Mouse (Mus musculus): ENCODE data around the gene Rgs16.

Rgs16 gene

DNA sequence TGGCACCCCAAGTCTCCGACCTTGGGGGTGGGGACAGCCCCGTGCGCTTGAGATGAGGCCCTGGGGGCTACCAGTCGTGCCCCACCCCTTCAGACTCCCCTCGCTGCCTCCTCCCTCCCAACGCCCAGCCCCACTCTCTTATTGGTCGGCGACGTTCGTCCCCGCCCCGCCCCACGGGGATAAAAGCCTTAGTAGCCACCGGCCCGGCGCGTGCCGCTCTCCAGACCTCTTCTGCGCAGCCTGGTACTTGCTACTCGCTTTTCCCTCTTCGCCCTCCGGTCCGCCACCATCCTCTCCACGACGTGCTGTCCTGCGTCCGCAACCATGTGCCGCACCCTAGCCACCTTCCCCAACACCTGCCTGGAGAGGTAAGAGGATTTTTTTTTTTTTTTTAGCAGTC lies at the start of gene Rgs16:
TSS of gene Rgs16 (plus strand) at position 205 of the 400 bp plus-strand sequence.
- DNase-seq: peak; percentile 78

DNA sequence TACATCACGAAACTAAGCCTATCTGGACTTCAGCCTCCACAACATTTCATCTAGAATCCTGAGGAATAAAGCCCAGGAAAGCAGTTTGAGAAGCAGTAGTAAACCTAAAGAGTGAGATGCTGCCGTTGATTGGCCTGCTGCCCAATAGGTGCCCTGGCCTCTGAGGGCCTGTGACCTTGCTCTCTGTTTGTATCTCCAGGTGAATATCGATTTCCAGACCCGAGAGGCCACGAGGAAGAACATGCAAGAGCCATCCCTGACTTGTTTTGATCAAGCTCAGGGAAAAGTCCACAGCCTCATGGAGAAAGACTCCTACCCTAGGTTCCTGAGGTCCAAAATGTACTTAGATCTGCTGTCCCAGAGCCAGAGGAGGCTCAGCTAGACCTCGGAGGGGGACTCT lies 47.6 kb upstream of the Rgs16 start:
- DNase-seq: no peak

DNA sequence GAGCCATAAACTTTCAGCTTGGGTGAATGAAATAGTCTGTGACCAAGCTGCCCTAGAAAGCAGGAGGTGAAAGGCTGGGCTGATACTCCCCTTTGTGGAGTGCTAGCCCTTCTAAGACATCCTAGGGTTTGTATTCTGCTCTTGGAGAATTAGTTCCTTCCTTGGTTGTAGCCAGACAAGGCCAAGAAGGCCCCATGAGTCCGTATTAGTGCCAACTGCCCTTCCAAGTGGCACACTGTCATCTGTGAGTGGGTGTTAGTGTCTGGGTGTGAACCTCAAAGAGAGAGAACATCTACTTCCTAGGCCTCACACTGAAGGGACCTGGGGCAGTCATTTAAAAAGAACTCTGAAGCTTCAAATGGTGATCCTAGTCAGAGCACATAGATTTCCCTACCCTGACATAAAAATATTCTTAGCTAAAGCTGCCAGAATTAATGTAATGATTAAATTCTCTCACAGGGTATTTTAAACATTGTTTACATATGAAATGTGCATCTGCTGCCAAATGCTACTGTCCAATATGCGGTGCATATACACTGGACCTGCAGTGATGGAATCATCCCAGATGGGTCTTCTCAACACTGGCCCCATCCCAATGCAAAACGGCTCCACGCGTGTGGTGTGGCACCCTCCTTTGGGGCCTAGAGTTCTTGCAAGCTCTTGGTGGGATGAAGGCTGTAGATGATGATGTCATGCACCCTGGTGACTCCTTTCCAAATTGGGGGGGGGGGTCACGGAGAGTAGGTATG lies 45.6 kb upstream of the Rgs16 start:
- DNase-seq: no peak

DNA sequence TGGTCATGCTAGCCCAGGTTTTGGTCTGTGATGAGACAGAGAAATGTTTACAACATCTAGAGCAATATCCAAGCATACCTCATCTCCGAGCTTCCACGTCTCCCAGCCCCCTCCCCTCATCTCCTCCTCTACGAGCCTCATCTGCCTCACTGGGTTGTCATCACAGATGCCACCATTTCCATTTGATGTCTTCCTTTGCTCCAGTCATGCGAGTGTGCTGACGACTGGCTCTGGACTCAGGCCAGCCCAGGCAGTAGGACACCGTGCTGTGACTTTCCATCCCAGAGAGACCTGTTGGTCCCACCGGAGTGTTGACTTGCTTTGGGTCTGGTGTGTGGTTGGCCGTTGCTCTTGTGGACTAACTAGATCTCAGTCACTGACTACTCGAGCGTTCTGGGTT lies 44.8 kb upstream of the Rgs16 start:
- DNase-seq: no peak

DNA sequence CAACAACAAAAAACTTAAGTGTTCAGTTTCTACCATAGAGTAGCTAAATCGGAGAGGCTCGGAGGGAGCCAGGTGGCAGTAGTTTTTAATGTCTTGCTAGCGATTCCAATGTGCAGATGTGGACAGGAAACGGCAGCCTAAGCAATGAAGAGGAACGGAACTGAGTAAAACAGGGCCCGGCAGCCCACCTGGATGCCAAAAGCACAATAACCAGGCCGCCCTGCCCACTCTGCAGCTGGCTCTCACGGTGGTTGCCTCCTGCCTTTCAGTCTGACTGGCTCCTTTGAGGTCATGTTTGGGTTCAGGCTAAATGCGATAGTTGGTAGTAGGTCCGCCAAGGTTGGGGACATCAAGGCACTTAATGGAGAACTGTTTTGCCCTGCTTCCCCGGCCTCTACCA lies 44.1 kb upstream of the Rgs16 start:
- no peak for DNase-seq

DNA sequence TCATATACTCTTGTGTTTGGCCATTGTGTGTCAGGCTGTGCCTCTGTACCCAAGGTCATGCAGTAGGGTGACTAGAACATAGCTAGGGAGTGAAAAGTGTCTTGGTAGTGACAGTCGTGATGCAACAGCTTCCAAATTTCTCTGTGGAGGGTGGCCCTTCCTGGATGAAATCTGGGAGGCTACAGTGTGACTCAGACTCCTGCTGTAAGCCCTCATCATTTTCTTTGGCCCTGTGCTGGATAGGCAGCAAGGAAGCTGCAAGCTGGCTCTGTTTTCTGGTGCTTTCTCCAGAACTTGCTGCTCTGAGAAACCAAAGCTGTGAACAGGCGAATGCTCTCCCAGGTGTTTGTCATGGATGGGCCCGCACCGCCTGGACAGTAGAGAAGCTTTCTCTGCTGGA lies 43.6 kb upstream of the Rgs16 start:
- no peak for DNase-seq

DNA sequence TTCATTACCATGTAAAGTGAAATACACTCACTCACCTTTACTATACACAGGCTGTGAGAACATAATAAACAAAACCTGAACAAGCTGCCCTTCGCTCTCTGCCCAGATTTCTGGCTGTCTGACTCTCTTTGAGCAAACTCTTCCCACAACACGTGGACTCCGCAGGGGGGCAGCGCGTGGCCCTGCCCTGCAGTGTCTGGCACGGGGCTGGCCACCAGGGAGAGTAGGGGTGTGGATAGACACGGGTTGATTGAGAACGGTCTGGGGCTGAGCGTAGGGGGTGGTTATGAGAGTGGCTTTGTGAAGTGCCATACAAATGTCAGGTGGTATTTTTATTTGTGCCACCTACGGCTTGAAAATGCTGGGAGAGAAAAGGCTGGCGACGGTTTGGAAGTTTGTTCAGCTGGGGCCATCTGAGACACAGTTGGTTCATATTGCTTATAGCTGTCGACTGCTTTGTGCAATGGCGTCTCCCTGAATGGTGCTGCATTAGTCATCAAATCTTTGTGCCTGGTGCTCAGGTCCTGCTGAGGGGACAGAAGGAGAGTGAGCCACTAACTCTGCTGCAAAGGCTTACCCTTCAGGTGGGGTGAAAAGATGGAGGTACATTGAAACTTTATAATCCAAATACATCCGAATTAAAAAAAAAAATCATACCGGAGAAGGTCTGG lies 42.4 kb upstream of the Rgs16 start:
- no peak for DNase-seq

DNA sequence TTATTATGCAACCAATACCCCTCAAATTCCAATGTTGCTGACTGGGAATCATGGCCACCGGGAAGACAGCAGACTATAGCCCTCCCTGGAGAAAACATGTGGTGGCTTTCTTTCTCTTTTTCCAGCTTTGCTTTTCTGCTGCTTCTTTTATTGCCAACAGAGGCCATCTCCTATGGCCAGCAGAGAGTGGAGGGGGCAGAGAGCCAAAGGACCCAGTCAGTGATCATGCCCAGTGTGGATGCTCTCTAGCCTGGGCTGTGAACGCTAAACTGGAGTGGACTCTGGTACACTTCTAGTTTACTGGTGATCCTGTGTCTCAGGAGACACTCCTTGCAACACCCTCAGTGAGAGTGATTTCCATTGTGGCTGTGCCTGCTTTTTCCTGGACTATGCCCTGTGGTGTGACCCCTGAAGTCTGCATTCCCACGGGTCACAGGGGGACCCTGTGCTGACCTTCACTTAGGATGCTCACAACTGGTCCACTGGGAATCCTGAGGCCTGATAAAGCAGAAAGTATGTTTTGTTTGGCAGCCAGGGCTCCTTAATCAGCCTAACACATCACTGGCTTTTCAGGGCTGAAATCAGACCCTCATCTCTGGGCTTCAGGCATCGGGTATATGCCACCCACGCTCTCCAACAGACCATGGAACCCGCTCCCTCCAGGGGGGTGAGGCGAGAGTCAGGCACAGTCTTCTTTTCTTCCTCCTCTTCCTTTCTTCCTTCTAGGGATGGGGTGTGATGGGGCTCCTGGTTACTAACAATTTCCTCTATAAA lies 41.7 kb upstream of the Rgs16 start:
- no peak for DNase-seq

DNA sequence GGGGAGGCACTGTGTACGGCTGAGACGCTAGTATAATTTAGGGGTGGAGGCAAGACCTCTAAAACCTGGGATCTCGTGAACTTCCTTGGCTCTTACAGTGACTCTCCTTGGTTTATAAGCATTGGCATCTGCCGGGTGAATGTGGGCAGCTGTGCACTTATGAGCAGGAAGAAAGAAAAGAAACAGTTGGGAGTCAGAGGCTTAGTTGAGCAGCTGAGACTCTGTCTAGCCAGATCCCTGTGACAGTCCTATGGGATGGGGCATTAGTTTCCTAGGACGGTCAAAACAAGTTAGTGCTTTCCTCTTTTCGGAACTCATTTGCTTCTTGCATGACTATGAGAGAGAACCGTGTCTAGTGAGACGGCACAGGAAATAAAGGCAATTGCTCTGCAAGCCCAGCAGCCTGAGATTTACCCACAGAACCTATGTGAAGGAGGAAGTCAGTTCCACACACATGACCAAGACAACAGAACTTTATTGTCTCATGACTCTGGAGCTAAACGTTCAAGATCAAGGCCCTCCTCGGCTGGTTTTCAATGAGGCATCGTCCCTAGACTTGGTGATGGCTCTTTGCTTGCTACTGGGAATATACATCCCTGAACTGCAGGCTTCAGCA lies 39.6 kb upstream of the Rgs16 start:
- no peak for DNase-seq

DNA sequence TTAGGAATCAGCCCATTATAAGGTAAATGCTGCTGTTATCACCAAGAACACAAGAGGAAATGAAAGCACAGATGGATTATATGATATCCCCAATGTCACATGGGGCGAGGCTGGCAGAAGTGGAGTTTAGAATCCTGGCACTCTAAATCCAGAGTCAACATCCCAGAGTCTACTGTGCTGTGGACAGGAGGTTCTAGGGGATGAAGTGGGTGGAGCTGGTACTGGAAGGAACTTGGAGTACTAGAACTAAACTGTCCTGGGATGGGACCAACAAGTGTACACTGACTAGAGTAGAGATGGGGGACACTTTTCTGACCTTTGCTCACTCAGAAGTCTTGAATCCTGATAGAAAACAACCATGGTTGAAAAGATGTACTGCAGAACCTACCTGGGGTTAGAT lies 38.7 kb upstream of the Rgs16 start:
- no peak for DNase-seq

DNA sequence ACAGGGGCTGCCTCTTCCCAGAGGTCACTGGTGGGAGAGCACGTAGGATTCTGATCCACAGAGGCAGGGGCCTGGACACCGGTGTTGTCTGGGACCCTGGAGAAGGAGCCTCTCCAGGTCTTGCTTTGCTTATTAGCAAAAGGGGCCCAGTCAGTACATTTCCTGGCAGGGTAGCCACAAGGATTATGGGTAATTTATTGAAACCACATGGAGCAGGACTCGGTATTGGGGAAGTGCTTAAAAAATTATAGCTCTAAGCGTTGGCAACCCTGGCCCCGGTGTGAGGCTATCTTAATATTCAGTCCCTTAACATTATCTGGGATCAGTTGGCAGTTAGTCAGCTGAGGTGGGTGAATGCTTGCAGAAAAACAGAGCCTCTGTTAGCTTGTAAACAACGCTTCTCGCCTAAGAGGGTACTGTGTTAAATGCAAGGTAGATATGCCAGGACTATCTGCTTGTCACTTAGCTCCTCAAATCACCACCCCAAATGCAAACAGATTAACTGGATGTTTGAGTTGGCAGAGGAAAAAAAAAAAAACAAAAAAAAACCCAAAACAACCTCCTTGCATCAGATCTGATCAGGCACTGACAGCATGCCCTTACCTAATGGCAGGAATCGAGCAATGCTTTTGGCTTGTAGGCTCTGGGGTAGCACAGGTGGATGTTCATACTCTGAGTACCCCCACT lies 37.8 kb upstream of the Rgs16 start:
- DNase-seq: no peak

DNA sequence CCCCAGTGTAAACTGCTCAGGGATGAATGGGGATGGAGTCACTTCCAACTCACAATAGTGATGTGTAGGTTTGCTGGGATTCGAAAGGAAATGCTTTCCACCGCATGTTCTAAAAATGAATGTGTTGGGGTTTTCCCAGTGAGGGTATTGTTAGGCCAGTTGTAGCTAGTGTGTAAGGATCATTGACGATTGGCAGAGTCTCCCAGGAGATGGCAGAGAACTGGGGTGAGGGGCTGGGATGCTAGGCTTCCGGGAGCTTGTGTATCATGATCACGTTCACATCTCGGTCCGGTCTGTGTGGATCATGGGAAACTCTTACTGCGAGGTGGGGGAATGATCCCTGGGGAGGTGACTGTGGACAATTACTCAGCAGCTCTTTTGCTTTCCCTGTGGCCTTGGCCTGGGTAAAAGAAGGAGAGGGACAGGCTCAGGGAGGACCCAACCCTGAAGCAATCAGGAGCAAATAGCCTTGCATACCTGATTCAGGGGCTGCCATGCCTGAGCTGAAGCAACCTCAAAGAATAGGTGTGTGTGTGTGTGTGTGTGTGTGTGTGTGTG lies 37.2 kb upstream of the Rgs16 start:
- no peak for DNase-seq

DNA sequence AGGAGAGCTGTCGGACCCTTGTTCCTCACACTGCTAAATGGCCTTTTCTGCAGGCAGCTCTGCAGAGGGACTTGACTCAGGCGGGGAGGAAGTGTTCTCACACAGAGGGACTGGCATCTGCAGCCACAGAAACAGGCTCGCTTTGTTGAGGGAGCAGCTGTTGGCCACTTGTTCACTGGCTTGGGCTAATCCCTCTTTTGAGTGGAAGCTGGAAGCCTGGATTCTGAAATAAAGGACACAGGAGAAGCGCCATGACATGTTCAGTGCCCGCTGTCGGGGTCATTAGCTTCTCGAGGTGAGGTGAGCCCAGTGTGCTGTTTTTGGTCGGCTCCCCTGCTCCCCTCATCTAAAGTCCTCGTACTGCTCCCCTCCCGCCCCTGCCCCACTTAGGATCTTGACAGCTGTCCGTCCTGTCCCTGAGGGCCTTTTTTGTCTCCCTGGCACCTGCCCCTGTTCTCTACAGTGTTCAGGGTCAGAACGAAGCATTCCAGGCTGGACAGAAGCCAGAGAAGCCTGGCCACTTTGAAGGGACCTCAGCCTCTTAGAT lies 36.6 kb upstream of the Rgs16 start:
- peak; percentile 39 for DNase-seq

DNA sequence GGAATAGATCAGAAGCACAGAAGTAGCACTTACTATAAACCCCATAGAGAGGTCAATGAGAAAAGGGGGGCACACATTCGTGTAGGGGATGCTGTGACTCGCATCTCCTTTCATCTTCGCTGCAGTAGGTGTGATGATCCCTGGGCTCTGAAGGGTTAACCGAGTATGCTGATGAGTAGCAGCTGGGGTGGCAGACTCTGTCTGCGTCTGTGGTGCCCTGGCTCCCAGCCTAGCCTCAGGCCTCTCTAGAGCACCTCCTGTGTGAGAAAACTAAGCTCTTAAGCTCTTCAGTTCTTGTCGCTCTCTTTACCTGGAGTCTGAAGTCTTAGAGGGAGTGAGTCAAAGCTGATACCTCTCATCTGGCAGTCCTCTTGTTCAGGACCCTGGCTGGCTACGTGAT lies 36.0 kb upstream of the Rgs16 start:
- no peak for DNase-seq

DNA sequence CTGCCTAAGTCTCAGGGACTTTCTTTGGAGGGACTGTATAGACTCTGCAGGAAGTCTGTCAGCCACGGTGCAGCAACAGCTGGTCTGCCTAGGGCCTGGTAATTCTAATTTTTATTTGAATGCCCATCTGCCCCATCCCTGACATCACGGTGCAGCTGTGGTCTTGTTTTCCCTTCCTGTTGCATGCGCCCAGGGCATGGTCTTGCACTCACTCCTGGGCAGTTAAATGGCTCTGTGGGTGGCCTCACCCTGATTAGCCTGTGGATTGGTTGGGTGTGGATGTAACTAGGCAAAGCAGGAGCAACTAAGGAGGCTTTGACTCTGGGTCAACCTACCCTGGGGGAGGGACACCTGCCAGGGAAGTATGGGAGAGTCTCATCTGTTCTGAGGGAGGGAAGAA lies 35.2 kb upstream of the Rgs16 start:
- no peak for DNase-seq

DNA sequence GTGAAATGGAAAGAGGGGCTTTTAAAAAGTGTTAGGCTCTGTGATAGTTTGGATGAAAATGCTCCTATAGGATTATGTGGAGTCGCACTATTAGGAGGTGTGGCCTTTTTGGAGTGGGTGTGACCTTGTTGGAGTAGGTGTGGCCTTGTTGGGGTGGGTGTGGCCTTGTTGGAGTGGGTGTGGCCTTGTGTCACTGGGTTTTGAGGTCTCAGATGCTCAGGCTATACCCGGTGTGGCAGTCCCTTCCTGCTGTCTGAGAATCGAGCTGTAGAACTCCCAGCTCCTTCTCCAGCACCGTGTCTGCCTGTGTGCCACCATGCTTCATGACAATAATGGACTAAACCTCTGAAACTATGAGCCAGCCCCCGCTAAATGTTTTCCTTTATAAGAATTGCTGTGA lies 31.5 kb upstream of the Rgs16 start:
- DNase-seq: no peak

DNA sequence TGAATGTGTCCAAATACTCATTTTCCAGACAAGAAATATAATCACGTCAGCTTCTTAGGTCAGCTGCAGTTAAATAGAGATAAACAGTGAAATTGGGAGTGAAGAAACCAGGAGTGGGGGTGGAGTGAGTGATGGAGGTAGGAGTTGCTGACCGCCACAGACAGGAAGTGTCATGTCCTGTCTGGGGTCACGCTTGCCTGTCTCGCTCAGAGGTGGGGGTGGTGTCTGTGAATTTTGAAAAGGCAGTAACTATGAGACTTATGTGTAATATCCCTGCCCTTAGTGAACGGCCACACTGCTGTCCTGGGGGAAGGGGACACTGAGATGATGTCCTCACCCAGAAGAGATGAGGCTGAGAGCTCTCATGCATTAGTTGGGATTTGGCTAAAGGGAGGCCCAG lies 30.7 kb upstream of the Rgs16 start:
- no peak for DNase-seq

DNA sequence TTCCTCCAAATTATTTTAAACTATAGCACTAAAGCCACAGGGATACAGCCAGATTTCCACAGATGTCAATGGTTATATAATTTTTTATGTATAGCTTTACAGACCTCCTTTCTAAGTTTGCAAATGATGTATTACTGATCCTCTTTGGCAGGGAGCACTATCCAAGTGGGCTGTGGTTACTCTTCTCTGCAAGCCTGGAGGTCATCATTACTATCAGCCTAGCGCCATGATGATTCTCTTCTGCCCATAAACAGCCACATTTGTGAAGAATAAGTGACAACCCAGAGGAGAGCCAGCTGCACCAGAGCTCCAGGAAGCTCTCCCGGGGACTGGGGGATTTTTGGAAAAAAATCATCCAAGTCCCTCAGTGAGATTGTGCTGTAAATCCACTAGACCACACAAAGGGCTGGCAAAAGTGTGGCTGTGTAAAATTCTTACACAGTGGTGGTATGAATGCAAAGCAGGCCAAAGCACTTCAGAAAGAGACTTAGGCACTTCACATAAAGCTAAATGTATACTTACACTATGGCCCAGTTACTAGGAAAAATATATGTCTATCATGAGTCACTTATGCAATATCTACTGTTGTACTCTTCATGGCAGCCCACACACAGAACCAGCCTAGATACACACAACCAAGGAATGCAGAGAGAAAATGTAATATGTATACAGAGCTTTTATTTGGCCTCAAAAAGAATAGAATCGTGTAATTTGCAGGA lies 28.4 kb upstream of the Rgs16 start:
- DNase-seq: no peak

DNA sequence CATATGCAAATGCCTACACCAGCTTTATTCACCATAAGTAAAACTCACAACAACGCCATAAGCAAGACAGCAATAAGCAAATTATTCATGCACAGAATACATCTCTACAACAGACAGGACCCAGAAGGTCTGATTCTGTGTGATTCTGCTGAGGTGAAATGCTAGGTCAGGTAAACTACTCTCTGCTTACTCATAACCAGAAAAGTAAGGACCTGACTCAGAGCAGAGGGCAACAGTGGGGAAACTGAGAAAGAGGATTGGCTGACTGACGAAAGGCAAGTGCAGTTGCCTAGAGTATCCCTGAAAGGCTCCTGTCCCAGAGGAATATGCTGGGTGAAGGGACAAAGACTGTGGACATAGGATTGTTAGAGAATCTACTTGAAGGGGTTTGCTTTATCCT lies 27.5 kb upstream of the Rgs16 start:
- DNase-seq: no peak

DNA sequence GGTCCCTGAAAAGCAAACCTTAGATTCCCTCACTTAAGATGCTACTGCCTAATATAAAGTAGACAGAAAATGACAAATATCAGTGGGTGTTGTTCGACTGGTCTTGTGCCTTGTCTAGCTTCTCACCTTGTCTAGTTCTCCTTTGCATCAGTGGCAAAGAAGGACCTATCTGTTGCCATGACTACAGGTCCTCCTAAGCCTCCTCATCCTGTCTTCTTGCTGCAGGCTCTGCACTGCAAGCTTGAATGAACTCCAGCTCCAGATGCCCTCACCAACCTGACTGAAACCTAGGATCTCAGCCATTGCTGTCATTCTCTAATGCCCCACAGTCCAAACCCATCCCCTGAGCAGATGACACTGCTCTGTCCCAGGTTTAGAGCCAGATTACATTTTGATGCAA lies 22.2 kb upstream of the Rgs16 start:
- DNase-seq: no peak

DNA sequence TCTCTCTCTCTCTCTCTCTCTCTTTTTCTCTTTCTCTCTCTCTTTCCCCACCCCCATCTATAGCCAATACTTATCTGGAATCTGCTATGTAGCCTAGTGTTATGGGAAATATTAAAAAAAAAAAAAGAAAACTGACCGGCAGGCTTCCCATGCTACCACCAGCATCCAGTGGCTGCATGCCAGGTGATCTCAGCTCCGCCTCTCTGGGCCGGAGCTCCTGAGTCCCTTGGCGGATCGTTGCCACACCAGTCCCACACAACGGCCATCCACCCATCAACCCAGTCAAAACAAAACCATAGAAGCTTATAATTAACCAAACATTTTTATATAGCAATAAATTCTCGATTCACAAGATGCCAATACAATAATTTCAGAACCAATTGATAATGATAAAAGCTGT lies 19.2 kb upstream of the Rgs16 start:
- DNase-seq: no peak
